Mouse (Mus musculus): ENCODE measurements around the gene Zfp385b.

Zfp385b gene

GRCm38 (mm10) chr2:77819539-77819938 is at the start of gene Zfp385b:
TSS of gene Zfp385b (minus strand) at chr2:77819639.
- DNase-seq (ENCODE audit: low spot score in 2 of 2): no peak

- no peak for DNase-seq (ENCODE audit: low spot score in 2 of 2)
Measured at GRCm38 (mm10) chr2:77863934-77864333, 44.5 kb upstream of the Zfp385b start.

- no peak for DNase-seq (ENCODE audit: low spot score in 2 of 2)
Measured at GRCm38 (mm10) chr2:77863522-77863921, 44.1 kb upstream of the Zfp385b start.

GRCm38 (mm10) chr2:77841464-77841863 is 22.0 kb upstream of the Zfp385b start:
- DNase-seq (ENCODE audit: low spot score in 2 of 2): no peak

GRCm38 (mm10) chr2:77839587-77839986 is 20.1 kb upstream of the Zfp385b start:
- DNase-seq (ENCODE audit: low spot score in 2 of 2): no peak

GRCm38 (mm10) chr2:77838688-77839087 is 19.2 kb upstream of the Zfp385b start:
- no peak for DNase-seq (ENCODE audit: low spot score in 2 of 2)

- DNase-seq (ENCODE audit: low spot score in 2 of 2): no peak
Measured at GRCm38 (mm10) chr2:77835781-77836180, 16.3 kb upstream of the Zfp385b start.

- DNase-seq (ENCODE audit: low spot score in 2 of 2): no peak
Measured at GRCm38 (mm10) chr2:77826133-77826828, 6.8 kb upstream of the Zfp385b start.

- no peak for DNase-seq (ENCODE audit: low spot score in 2 of 2)
Measured at GRCm38 (mm10) chr2:77823026-77823425, 3.6 kb upstream of the Zfp385b start.

- no peak for DNase-seq (ENCODE audit: low spot score in 2 of 2)
Measured at GRCm38 (mm10) chr2:77817357-77817894, 2.0 kb downstream of the Zfp385b start.

GRCm38 (mm10) chr2:77816413-77817314 is 2.8 kb downstream of the Zfp385b start:
- peak in 1 of 2 experiments; percentile 4 for DNase-seq (ENCODE audit: low spot score in 2 of 2)

GRCm38 (mm10) chr2:77815775-77816412 is 3.5 kb downstream of the Zfp385b start:
- DNase-seq (ENCODE audit: low spot score in 2 of 2): no peak

GRCm38 (mm10) chr2:77814896-77815295 is 4.5 kb downstream of the Zfp385b start:
- no peak for DNase-seq (ENCODE audit: low spot score in 2 of 2)

- DNase-seq (ENCODE audit: low spot score in 2 of 2): no peak
Measured at GRCm38 (mm10) chr2:77813029-77813428, 6.4 kb downstream of the Zfp385b start.

- no peak for DNase-seq (ENCODE audit: low spot score in 2 of 2)
Measured at GRCm38 (mm10) chr2:77810748-77811147, 8.7 kb downstream of the Zfp385b start.

- DNase-seq (ENCODE audit: low spot score in 2 of 2): no peak
Measured at GRCm38 (mm10) chr2:77804781-77805180, 14.7 kb downstream of the Zfp385b start.

- DNase-seq (ENCODE audit: low spot score in 2 of 2): no peak
Measured at GRCm38 (mm10) chr2:77802291-77802690, 17.1 kb downstream of the Zfp385b start.

- no peak for DNase-seq (ENCODE audit: low spot score in 2 of 2)
Measured at GRCm38 (mm10) chr2:77801430-77801829, 18.0 kb downstream of the Zfp385b start.

GRCm38 (mm10) chr2:77801009-77801408 is 18.4 kb downstream of the Zfp385b start:
- no peak for DNase-seq (ENCODE audit: low spot score in 2 of 2)

GRCm38 (mm10) chr2:77797233-77797632 is 22.2 kb downstream of the Zfp385b start:
- DNase-seq (ENCODE audit: low spot score in 2 of 2): no peak

- no peak for DNase-seq (ENCODE audit: low spot score in 2 of 2)
Measured at GRCm38 (mm10) chr2:77795859-77796552, 23.4 kb downstream of the Zfp385b start.
